Mouse (Mus musculus) B cell, adult 2 months (primary cell): ENCODE results near the gene Ckap4.

Experiments used
- DNase-seq, 2 experiments: peaks; one replicate each; pipeline ENCODE4 v3.0.0; 2022

Gene Ckap4

DNA sequence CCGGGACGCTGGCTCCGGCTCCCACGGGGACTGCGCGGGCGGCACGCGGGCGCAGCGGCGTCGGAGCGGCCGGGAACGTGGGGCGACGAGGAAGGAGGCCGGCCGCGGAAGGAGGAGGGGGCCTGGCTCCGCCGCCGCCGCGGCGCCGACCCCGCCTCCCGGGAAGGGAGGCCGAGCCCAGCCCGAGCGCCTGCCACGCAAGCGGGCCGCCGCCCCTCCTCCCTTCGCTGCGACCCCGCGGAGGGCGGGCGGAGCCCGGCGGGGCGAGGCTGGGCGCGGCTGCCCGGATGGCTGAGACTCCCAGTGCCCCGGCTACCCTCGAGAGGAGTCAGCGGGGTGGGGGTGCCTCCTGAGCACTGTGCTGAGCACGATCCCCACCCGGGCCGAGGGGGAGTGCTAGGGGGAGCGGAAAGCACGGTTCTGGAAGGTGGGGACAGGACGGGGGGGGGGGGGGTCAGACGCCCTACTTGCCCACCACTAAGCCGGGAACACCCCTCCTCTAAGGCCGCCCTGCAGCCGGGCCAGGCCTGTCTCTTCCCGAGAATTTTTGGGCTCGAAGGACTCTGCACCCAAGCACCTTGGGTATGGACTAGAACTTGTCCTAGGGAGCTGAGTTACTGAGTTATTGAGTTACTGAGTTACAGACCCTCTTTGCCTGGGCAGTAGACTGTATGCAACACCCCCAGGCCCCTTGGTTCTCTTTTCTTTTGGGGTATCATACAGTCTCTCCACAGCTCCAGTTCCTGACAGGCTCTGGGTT is at the start of gene Ckap4:
TSS of gene Ckap4 (minus strand) at position 151 of the 760 bp plus-strand sequence.
- DNase-seq = peak; percentile 54 to 61

DNA sequence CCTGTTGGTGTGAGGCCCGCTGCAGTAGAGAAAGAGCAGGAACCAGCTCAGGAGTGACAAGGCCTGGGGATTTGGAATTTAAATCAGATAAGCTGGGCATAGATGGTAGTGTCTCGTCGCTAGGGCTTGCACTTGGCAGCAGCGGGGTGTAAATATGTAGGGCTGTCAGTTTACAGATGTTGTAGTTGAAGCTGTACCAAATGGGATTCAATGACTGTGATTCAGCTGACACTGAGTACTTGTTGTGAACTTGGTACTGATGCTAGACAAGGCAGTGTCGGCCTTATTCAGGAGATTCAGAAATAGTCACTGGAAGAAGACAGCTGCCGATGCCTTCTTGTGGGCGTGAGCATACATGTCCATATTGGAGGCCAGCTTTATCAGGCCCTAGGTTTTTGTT is 48.4 kb upstream of the Ckap4 start:
- no peak for DNase-seq

DNA sequence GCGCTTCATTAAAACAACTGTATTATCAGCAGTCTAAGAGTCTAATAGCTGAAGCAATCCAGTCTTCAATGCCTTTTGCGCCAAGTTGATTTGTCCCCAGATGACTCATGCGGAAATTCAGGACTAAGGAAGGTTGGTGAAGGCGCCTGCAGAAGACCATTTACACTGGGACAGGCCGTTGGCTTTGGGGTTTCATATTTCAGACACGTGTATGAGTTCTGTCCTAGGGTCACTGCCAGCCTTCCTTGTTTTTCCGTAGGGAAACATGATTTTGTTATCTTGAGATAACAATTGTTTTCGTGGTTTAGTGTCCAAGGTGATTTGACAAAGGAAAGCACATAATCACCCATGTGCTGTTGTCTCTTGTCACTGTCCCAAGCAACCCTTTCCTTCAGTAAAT is 47.3 kb upstream of the Ckap4 start:
- no peak for DNase-seq

DNA sequence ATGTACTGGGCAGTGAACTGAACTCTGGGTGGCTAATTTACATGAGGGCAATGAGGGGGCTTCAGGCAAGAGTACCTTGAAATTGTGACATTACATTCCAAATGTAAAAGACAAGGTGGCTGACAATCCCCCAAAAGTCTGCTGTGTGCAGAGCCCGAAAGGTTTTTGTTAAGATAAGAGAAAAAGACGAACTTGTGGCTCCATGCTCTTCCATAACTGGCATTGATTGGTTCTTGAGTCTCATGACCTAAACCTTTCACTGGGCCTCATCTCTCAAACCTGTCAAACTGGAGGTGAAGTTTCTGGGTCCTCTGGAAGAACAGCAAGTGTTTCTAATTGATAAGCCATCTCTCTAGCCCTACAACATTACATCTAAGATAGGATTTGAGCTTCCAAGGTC is 45.7 kb upstream of the Ckap4 start:
- DNase-seq = no peak

DNA sequence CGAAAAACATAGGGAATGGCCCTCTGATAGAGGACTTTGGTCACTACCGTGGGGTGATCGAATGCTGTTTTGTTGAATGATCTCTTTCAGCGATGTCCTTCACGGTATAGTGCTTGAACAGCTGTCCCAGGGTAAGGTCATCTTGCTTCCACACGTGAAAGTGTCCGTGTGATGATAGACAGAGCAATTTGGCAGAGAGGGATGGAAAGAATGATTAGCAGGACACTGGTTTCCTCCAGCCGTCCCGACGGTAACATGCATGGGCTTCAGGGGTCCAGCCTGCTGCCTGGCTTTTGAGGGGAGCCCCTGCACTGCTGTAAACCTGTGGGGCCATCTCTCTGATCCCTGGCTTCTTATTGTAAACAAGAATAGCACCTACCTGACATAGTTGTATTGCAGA is 44.9 kb upstream of the Ckap4 start:
- no peak for DNase-seq

DNA sequence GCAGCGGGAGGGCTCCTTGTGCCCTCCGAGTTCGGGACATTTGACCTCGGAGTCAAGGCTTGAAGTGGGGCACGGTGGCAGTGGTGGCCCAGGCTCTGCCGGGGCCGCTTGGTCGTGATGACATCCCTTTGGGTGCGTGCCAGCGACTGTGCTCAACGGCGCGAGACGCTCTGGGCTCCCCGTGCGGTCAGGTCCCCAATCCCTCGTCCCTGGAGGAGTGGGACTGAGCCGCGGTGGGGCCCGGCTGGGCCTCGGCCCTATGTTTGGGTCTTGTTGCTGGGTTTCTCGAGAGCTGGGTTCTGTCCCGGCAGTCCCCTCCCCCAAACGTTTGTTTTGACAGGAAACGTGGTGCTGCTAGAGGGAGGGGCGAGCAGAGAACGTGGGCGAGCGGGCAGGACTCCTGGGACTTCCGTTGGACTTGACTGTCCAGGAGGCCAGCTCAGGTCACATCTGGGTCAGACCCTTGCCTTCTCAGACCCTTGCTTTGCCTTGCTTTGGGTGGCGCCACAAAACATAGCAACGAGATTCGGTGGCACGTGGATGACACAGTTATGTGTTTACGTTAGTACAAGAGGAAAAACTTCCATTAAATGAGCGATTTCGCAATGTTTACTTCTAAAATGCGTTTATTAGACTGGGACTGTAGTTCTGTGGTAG is 43.3 kb upstream of the Ckap4 start:
- DNase-seq = peak; percentile 89 to 90

DNA sequence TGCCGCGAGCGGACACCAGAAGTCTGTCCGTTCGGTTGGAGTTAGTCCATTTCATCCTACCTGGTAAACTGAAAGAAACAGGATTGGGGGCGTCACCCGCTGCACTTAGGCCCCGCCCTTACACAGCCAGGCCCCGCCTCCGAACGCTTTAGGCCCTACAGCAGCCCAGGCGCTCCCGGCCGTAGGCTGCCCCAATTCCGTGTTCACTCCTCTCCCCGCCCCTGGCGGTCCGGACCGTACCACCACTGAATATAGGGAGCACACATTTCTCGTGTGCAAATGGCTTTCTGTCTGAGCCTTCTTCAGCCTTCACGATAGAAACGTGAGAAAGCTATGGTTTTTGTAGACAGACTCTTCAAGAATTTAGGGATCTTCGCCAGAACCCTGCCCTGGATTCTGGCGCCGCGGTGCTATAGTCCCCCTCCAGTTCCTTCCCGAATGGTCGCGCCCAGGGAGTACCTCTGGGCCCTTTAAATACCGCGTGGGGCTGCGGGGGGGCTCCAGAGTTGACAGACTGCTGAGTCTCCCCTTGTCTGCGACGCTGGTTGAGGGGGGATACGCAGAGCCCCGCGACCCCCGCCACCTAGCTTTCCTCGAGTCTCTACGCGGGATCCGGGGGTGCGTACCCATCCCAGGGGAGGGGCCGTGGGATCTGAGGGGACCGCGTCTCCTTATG is 42.7 kb upstream of the Ckap4 start, which contains the start of gene Tcp11l2:
TSS of gene Tcp11l2 (plus strand) at position 232 of the 676 bp plus-strand sequence.
- peak; percentile 96 for DNase-seq

DNA sequence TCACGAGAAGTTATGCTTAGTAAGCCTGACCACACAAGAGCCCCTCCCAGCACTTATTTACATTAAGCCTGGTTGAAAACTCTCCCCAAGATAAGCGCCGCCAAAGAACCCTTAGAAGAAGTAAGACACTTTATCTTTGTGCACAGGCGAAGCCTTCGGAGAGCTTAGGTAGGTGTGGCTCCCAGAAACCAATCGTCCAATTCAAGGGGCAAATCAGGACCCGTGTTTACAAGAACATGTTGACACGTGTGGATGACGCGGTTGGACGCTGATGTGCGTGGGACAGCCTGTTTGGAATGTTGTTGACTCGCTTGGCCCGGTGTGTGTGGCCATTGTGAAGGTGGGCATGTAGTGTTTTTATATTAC is 42.1 kb upstream of the Ckap4 start:
- no peak for DNase-seq

DNA sequence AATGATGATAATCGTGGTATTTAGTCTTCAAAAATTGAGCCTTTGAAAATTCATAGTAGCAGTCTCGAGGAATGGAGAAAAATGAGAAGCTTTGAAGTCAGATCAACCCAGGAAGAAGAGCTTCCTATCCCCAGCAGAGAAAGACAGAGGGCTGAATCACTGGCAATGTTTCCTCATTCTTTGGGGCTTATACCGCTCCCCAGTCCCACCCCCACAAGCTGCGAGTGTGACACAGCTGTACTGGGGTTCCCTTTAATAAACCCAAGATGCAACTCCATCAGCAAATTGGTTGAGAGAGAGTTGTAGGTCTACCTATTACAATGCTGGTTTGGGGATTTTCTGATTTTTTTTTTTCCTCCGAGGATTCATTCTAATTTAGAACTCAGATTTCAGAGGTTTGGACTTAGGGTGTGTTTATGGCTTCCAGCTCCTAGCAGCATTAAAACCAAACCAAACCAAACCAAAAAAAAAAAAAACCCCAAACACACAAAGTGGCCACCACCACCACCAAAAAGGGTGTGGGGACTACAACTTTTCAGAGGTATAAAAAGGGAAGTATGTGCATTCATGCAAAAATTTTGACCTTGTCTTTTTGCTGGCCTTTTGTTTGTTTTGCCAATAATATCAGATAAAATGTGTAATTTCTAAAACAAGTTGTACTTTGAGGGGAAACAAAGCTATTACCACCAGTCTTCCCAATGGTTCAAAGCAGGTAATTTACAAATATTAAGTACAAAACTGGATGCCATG is 40.0 kb upstream of the Ckap4 start:
- peak; percentile 66 to 71 for DNase-seq

DNA sequence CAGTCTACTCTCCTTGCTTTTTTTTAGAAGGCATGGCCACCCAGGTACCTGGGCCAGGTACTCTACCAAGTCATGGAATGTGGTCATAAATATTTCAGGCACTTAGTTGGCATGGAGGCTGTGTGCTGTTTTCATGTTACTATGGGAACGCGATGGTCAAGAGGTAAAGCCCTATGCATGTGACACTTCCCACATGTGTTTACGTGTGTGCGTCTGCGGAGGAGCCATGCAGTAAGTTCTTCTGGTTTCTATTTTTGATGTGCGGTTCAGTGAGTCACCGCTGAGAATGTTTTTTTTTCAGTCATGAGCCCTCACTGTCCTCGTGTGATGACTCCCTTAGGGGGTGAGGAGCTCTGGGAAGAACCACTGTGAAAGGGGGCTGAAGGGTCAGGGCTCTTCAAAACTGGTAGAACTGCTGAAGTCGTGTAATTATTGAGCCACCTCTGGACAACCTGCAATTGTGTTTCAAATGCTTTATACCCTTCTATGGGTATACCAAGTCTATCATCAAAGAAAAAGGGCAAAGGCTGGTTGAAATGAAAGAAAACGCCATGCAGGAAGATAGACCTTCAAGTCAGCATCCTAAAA is 37.3 kb upstream of the Ckap4 start:
- peak; percentile 63 to 66 for DNase-seq

DNA sequence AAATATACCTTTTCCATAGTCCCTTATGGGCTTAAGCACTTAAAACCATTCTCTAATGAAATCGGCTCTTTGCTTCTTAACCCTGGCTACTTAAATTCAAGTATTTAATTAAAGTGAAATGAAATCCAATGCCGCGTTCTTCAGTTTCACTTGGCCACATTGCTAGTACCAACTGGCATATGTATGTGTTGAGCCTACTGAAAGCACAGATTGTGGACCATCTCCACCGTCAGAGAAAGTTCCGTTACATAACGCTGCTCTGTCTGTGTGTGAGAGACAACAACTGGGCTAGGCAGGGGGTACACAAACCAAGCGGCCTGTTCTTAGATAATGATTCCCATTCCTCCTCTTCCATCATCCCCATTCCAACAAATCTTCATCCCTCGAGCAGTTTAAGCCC is 30.6 kb upstream of the Ckap4 start:
- DNase-seq = no peak

DNA sequence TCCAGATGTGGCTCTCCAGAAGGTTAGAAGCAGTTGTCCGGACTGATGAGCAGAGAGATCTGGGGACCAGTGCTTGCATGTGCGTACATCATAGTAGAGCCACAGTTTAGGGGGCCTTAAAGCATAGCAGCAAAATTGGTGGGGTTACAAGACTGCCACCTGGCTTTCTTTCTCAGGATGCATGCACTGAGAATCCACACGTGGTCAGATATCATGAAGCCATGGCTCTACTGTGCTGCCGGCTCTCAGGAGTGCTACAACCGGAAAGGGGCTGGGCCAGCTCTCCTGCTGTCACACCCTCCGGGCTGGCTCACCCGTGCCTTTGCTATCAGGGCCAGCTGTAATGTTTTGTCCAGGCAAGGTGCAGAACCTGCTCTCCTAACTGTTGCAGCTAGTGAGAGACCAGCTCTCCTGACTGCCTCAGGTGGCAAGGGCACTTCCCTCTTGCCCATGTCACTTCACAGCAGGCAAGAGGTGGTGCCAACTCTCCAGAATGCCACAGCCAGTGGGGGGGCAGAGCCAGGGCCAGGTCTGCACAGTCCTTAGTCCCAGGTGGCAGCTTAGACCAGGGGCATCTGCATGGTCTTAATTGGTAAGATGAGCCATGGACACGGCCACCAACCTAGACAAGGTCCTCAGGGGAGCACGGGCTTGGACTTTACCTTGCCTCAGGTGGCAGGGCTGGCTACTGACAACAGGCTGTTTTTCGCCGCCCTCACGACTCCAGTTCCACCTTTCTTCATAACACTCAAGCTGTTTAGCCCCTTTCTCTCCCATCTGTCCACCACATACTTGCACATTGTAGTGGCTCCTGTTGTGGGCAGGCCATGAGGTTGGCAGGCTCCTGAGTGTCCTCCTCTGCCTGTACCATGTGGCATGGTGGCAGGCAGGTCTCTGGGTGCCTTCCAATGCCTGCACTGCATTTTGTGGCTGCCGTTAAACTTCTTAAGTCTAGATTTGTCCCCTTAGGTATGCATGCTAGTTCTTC is 29.0 kb upstream of the Ckap4 start:
- peak; percentile 68 to 72 for DNase-seq

DNA sequence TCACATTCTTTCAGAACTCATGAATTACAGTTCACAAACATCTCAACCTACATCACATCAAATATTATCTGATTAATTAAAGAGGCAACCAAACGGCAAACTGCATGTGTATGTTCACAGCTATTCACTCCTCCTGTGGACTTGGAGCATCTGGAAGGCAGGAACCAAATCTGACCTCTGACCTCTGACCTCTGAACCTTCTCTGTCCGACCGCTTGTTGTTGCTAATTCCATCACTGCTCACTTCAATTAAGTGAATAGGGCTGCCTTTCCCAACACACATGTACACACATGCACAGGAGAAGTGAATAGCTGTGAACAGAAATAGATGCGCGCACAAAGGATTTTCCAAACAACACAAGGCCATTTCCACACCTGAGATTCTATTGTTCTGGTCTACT is 28.3 kb upstream of the Ckap4 start:
- DNase-seq = no peak

DNA sequence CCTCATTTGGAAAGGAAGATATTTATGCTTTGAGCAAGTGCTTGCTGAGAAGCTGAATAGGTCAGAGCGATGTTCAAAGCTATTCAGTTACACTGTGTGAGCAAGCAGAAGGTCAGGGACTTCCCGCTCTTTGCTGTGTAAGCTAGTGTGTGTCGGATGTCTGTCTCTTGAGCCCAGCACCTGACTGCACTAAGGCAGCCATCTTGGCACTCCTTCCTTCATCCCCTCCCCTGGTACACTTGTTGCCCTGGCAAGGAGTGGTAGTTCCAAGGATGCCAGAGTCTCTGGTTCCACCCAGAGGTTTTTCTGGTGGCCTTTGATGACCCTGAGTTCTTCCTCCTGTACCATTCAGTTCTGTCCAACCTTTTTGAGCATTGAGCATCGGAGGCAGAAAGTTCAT is 26.1 kb upstream of the Ckap4 start:
- DNase-seq = no peak

DNA sequence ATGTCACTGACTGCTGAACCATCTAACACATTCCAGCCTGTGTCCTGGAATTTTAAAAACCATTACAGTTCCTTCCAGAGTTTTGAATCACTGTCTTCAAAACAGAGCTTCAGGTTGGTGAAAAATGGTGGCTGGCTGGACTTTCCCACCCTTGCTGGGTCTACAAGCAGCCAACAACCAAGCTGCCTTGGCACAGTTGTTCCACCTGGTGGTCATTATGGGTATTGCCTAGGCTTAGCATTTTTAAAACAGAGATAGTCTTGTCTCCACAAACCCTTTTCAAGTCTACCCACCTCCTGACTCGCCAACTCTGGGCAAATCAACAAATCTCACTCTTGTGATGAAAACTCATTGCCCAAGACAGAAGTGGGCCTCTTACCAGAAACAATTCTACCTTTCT is 24.6 kb upstream of the Ckap4 start:
- DNase-seq = peak; percentile 65 to 71

DNA sequence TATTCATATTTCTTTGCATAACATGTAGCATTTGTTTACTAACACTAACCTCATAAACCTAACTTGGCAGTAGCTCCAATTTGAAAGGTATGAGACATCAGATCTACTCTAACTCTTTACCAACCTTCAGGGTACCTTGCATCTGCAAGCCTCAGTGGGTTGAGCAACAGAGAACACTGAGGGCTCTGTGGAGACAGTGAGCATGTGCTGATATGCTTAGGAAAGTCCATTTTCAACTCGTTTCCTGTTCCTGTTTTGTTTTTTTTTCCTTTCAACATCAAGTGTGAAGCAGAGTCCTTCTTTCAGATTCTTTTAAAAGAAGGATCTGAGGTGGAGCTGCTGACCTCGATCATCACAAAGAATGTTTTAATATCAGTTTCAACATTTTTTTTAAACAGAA is 22.3 kb upstream of the Ckap4 start:
- DNase-seq = no peak

DNA sequence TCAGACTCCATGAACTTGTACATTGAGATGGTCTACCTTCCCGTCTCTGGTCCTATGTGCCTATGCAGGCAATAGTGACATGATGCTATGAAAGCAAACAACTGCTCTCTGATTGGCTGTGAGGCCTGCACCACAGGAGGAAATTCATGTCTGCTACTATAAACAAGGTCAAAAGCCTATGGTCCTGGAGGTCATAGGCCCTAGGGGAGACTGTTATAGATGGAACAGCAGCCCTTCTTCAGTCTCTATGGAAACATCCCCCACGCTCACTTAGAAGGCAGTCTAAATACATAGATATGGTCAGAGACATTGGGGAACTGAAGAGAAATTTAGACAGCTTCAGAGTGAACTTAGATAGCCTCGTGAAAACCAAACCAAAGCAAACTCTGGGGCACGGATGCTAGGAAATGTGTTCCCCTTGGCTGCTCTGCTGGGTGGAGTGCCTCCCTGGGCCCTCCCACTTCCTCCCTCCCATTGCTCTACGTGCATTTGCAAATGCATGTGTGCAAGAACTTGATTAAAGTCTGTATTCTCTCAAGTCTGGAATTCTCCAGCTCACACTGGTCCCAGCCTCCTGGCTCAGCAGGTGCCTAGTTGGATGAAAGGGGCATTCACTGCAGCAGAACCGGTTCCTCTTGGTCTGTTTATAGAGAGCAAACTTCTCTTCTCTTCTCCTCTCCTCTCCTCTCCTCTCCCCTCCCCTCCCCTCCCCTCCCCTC is 20.6 kb upstream of the Ckap4 start:
- DNase-seq = peak; percentile 61 to 63

DNA sequence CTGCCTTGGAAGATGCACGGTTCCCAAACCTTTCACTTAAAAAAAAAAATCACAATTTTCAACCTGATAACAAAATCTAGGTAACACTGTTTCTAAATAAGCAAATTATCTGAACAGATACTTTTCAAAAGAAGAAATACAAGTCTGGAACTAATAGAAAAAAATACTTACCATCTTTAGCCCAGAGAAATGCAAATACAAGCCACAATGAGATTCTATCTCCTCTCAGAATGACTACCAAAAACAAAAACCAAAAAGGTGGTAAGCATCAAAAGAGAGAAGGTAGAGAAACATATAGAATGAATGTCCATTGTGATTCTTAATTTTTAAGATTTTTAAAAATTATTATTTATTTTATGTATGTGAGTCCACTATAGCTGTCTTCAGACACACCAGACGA is 18.6 kb upstream of the Ckap4 start:
- no peak for DNase-seq

DNA sequence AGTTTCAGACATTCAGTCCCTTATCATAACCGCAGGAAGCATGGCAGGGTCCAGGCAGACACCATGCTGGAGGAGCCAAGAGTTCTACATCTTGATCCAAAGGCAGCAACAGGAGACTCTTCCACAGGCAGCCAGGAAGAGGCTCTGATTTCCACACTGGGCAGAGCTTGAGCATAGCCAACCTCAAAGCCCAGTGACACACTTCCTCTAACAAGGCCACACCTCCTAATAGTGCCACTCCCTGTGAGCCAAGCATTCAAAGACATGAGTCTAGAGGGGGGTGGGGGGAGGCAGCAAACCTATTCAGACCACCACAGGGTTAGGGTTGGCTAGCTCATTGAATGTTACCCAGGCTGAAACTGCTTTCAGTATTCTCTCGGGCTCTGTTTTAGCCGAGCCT is 18.0 kb upstream of the Ckap4 start:
- no peak for DNase-seq

DNA sequence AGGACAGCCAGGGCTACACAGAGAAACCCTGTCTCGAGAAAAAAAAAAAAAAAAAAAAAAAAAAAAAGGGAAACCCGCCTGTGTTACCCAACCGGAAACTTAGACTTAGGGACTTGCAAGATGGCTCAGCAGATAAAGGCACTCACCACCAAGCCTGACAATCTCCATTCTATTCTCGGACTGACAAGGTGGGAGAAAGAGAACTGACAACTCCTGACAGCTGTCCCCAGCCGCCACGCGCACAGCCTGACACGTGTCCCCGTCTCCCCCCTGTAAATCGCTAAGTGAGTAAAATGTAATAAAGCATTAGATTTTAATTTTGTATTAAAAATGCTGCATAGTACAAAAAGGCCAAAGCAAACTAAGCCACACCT is 16.0 kb upstream of the Ckap4 start:
- DNase-seq = no peak
